Mouse (Mus musculus): ENCODE measurements around the gene Ptpn6. TPM values are rescaled to one million over a fixed set of nuclear protein-coding genes. Genes with fewer than 3 reads are reported as not detected.

Gene Ptpn6
- polyA plus RNA-seq, 1 experiment from 2014 or later = 28.7 TPM

DNA sequence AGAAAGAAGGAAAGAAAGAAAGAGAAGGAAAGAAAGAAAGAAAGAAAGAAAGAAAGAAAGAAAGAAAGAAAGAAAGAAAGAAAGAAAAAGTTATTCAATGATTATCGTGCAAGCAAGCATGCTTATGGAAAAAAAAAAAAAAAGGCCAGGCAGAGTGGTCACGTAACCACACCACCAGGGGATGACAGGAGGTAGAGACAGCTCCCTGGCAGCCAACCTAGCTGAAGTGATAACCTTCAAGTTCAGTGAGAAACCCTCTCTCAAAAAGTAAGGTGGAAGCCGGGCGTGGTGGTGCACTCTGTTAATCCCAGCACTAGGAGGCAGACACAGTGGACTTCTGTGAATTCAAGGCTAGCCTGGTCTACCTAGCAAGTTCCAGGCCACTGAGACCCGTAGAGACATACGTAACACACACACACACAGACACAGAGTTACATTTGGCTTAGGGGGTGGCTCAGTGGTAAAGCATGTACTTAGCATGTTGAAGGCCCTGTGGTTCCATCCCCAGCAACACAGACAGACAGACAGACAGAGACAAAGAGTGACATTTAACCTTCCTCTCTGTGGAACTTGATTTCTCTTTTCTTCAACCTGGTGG is 15.5 kb downstream of the Ptpn6 start:
- peaks cover 64% of the 10 kb centered on the region for H3K4me1 ChIP-seq (replicated peaks)
- DNase-seq = no peak

GRCm38 (mm10) chr6:124720904-124721303 is 17.6 kb downstream of the Ptpn6 start:
- no peak overlapping the region for H3K4me3 ChIP-seq (replicated peaks)
- H3K4me1 ChIP-seq (replicated peaks) = peaks cover 68% of the 10 kb centered on the region
- ATAC-seq (ENCODE audit: low read depth) (no peak), DNase-seq (no peak)
- no peaks in the 10 kb centered on the region for H3K9me3 ChIP-seq (replicated peaks)
- H3K27ac ChIP-seq = peak overlapping the region; percentile 50; the same call in 1 of the 2 replicates
- 73% methylated on average over 11 of the region's 11 CpGs for WGBS (ENCODE audit: insufficient replicate concordance)
- no peak overlapping the region for H3K4me2 ChIP-seq
- no peaks in the 10 kb centered on the region for H3K27me3 ChIP-seq
- H3K9ac ChIP-seq = no peak overlapping the region
- peaks cover 26% of the 10 kb centered on the region for H3K36me3 ChIP-seq

More for the DNA sequence above, 15.5 kb downstream of the Ptpn6 start:
- Histone ChIP-seq H3K27ac (no peak overlapping the region), H3K36me3 (peaks cover 16% of the 10 kb centered on the region), H3K9me3 (replicated peaks) (no peaks in the 10 kb centered on the region), H3K27me3 (no peaks in the 10 kb centered on the region), H3K4me2 (no peak overlapping the region), H3K4me3 (replicated peaks) (no peak overlapping the region), H3K9ac (no peak overlapping the region)
- no peak for ATAC-seq (ENCODE audit: low read depth)
- 67% methylated on average over 6 of the region's 6 CpGs for WGBS (ENCODE audit: insufficient replicate concordance)

DNA sequence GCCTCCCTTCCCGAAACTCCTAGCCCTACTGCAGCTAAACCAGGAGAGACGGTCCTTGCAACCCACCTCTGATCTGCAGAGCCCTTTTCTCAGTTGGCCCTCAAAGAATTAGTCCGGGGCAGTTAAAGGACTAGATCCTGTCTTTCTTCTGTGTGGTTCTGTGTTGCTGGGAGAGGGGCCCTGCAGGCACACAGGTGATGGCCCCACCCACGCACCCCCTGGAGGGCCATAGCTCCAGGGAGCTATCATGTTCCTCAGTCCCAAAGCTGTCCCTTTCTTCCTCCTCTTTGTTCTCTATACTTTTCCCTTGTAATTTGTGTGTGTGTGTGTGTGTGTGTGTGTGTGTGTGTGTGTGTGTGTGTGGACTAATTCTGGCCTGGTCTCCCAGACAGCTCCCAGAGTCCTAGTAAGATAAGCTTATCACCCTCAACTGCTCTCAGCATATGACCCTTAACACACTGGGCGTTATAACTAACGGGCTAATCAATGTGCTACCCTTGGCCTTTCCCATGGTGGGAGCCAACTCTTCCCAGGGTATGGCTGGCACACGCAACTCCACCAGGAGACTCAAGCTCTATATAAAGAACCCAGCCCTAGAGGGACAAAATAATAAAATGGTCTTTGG is 19.0 kb downstream of the Ptpn6 start:
- Histone ChIP-seq H3K4me3 (replicated peaks) (0 out of 2 replicates have a peak overlapping the region, but pooled peaks have one; percentile 16), H3K36me3 (peaks cover 35% of the 10 kb centered on the region), H3K27ac (peak overlapping the region; percentile 87), H3K9me3 (replicated peaks) (no peaks in the 10 kb centered on the region), H3K9ac (peak overlapping the region; percentile 63), H3K4me1 (replicated peaks) (peaks cover 63% of the 10 kb centered on the region), H3K27me3 (no peaks in the 10 kb centered on the region), H3K4me2 (peak overlapping the region; percentile 54)
- WGBS (ENCODE audit: insufficient replicate concordance) = 28% methylated on average over 7 of the region's 7 CpGs
- peak; percentile 93 for ATAC-seq (ENCODE audit: low read depth)
- peak; percentile 57 for DNase-seq

DNA sequence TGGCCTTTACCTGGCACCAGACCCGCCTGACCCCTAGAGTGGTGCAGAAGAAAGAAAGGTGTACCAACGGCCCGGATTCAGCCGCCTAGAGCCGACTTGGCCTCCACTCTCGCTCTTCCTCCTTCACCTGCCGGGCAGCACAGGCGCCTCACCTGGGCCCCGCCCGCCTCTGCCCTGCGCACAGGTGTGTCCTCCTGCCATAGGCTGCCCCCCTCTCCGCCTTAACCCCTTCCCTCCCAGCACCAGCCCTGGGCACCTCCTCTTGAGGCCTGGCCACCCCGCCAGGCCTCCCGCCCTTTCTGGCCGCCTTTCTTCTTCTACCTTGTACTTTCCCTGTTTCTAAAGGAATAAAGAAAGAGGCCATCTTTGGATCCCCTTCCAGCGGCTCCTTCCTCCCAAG is 19.8 kb downstream of the Ptpn6 start:
- peak overlapping the region; percentile 87 for H3K27ac ChIP-seq
- 0 out of 2 replicates have a peak overlapping the region, but pooled peaks have one; percentile 16 for H3K4me3 ChIP-seq (replicated peaks)
- peak overlapping the region; percentile 63 for H3K9ac ChIP-seq
- no peak for DNase-seq
- H3K4me2 ChIP-seq = peak overlapping the region; percentile 54
- H3K4me1 ChIP-seq (replicated peaks) = peaks cover 65% of the 10 kb centered on the region
- no peaks in the 10 kb centered on the region for H3K9me3 ChIP-seq (replicated peaks)
- WGBS (ENCODE audit: insufficient replicate concordance) = 77% methylated on average over 16 of the region's 16 CpGs
- no peaks in the 10 kb centered on the region for H3K27me3 ChIP-seq
- no peak for ATAC-seq (ENCODE audit: low read depth)
- peaks cover 43% of the 10 kb centered on the region for H3K36me3 ChIP-seq

DNA sequence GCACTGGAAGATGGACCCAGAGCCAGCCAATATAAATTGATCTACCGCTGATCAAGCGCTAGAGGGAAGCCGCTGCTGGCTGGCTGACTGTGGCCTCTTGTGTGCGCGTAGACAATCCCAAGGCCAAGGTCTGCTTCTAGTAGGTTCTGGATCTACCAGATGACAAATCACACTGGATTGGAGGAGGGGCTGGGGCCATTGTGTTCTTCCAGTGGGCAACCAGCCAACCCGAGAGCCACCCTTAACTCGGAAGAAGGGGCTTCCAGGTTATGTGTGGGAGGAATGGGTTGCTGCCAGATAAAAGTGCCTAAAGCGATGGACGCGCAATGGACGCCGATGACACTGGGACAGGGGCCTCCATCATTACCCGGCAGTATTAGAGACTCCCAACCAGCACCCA is 20.5 kb downstream of the Ptpn6 start:
- Histone ChIP-seq H3K4me3 (replicated peaks) (no peak overlapping the region), H3K9ac (no peak overlapping the region)
- ATAC-seq (ENCODE audit: low read depth) = no peak

GRCm38 (mm10) chr6:124716864-124717490 is 21.5 kb downstream of the Ptpn6 start:
- peaks cover 70% of the 10 kb centered on the region for H3K4me1 ChIP-seq (replicated peaks)

More for the DNA sequence above, 20.5 kb downstream of the Ptpn6 start:
- H3K9me3 ChIP-seq (replicated peaks) = no peaks in the 10 kb centered on the region
- H3K27ac ChIP-seq = peak overlapping the region; percentile 87
- H3K4me1 ChIP-seq (replicated peaks) = peaks cover 67% of the 10 kb centered on the region
- H3K4me2 ChIP-seq = no peak overlapping the region
- H3K27me3 ChIP-seq = no peaks in the 10 kb centered on the region
- 84% methylated on average over 13 of the region's 13 CpGs for WGBS (ENCODE audit: insufficient replicate concordance)
- no peak for DNase-seq
- H3K36me3 ChIP-seq = peaks cover 49% of the 10 kb centered on the region

GRCm38 (mm10) chr6:124712918-124713317 is 25.6 kb downstream of the Ptpn6 start:
- 5% methylated on average over 11 of the region's 11 CpGs for WGBS (ENCODE audit: insufficient replicate concordance)
- DNase-seq = no peak
- Histone ChIP-seq H3K9me3 (replicated peaks) (no peaks in the 10 kb centered on the region), H3K27me3 (no peaks in the 10 kb centered on the region), H3K36me3 (peaks cover 69% of the 10 kb centered on the region), H3K27ac (peak overlapping the region; percentile 88), H3K4me1 (replicated peaks) (peaks cover 61% of the 10 kb centered on the region), H3K9ac (peak overlapping the region; percentile 85), H3K4me3 (replicated peaks) (peak overlapping the region; percentile 88), H3K4me2 (peak overlapping the region; percentile 95)
- ATAC-seq (ENCODE audit: low read depth) = no peak

More at GRCm38 (mm10) chr6:124716864-124717490, 21.5 kb downstream of the Ptpn6 start:
- WGBS (ENCODE audit: insufficient replicate concordance) = 67% methylated on average over 20 of the region's 20 CpGs
- H3K27me3 ChIP-seq = no peaks in the 10 kb centered on the region
- peaks cover 49% of the 10 kb centered on the region for H3K36me3 ChIP-seq
- H3K9me3 ChIP-seq (replicated peaks) = no peaks in the 10 kb centered on the region
- no peak overlapping the region for H3K4me2 ChIP-seq
- H3K9ac ChIP-seq = no peak overlapping the region
- H3K27ac ChIP-seq = no peak overlapping the region
- ATAC-seq (ENCODE audit: low read depth) (no peak), DNase-seq (peak; percentile 44)
- no peak overlapping the region for H3K4me3 ChIP-seq (replicated peaks)

DNA sequence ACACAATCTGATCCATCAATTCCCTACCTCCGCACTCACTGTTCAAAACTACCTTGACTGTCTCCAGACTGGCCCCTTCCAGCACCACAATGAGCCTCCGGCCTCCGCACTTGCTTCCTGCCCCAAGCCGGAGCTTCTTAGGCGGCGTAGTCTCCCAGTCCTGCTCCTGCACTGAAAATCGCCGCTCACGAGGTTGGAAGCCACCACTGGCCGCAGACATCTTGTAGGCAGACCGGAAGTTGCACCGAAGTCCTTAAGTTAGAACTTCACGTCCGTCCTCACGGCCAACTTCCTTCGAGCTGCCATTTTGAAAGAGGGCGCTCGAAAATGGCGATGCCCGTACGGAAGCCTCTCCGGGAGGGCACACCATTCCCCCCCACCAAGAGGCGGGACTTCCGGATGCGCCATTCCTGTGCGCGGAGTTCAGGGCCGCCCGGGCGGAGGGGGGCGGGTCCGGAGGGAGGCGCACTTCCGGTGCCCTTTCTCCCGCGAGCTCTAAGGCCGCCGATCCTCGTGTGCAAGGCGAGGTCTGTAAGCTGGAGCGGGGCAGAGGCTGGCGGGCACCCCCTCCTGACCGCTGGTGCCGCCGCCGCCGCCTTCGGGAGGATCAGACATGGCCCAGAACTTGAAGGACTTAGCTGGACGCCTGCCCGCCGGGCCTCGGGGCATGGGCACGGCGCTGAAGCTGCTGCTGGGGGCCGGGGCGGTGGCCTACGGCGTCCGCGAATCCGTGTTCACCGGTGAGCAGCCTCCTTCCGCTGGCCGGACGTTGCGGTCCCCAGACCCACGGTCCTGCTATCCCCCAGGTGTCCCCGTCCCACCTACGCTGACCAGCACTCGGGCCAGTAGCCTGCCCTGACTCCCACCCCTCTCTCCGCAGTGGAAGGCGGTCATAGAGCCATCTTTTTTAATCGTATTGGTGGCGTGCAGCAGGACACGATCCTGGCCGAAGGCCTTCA is 26.4 kb downstream of the Ptpn6 start, which contains the start of the genes Emg1 and Phb2:
Gene Emg1 (minus strand): TSS at position 355 of the 959 bp plus-strand sequence.
Gene Phb2 (plus strand): TSS at position 513 of the 959 bp plus-strand sequence.
- H3K36me3 ChIP-seq = peaks cover 69% of the 10 kb centered on the region
- peaks cover 58% of the 10 kb centered on the region for H3K4me1 ChIP-seq (replicated peaks)
- WGBS (ENCODE audit: insufficient replicate concordance) = under 1% methylated on average over 76 of the region's 76 CpGs

GRCm38 (mm10) chr6:124708289-124708889 is 30.1 kb downstream of the Ptpn6 start:
- Histone ChIP-seq H3K27ac (no peak overlapping the region), H3K9ac (0 out of 2 replicates have a peak overlapping the region, but pooled peaks have one; percentile 11), H3K4me1 (replicated peaks) (peaks cover 42% of the 10 kb centered on the region), H3K27me3 (no peaks in the 10 kb centered on the region), H3K4me2 (no peak overlapping the region), H3K36me3 (peaks cover 69% of the 10 kb centered on the region), H3K9me3 (replicated peaks) (no peaks in the 10 kb centered on the region), H3K4me3 (replicated peaks) (no peak overlapping the region)
- DNase-seq (no peak), ATAC-seq (ENCODE audit: low read depth) (no peak)
- WGBS (ENCODE audit: insufficient replicate concordance) = 84% methylated on average over 10 of the region's 10 CpGs

More for the DNA sequence above, 26.4 kb downstream of the Ptpn6 start, which contains the start of the genes Emg1 and Phb2:
- H3K4me2 ChIP-seq = peak within 1 kb of the TSS; percentile 95
- H3K9me3 ChIP-seq (replicated peaks) = no peaks in the 10 kb centered on the region
- H3K27me3 ChIP-seq = no peaks in the 10 kb centered on the region
- DNase-seq (peak; percentile 96), ATAC-seq (ENCODE audit: low read depth) (peak; percentile 97)
- peak within 1 kb of the TSS; percentile 91 for H3K9ac ChIP-seq
- H3K27ac ChIP-seq = peak within 1 kb of the TSS; percentile 88
- peak within 1 kb of the TSS; percentile 88 for H3K4me3 ChIP-seq (replicated peaks)

DNA sequence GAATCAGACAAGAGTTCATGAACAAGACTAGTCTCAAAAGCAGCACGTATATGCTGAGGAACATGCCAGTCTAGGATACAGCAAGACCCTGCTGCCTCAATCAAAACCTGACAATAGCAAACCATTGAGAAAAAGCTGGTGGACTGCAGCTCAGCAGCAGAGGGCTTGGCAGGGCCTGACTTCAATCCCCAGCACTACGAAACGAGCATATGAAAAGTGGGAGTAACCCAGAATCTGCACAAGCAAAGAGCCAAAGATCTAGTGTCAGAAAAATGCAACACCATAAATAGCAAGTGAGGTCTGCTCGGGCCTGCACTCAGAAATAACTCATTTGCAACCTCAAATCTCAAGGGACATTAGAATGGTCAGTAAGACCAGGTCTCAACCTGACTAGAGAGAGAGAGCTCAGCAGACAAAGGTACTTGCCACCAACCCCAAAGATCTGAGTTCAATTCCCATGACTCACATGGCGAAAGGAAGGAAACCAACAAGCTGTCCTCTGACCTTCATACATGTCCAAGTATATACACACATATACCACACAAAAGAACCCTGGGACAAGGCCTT is 32.4 kb downstream of the Ptpn6 start:
- no peak for DNase-seq
- Histone ChIP-seq H3K4me3 (replicated peaks) (no peak overlapping the region), H3K4me1 (replicated peaks) (peaks cover 31% of the 10 kb centered on the region), H3K4me2 (no peak overlapping the region), H3K9ac (no peak overlapping the region), H3K36me3 (peaks cover 89% of the 10 kb centered on the region), H3K9me3 (replicated peaks) (no peaks in the 10 kb centered on the region), H3K27ac (no peak overlapping the region), H3K27me3 (no peaks in the 10 kb centered on the region)
- ATAC-seq (ENCODE audit: low read depth) = no peak
- WGBS (ENCODE audit: insufficient replicate concordance) = 79% methylated on average over 5 of the region's 5 CpGs

Data from liver, embryonic 13.5 days (tissue).